Mouse (Mus musculus): ENCODE data around the gene Suv39h1.

DNA sequence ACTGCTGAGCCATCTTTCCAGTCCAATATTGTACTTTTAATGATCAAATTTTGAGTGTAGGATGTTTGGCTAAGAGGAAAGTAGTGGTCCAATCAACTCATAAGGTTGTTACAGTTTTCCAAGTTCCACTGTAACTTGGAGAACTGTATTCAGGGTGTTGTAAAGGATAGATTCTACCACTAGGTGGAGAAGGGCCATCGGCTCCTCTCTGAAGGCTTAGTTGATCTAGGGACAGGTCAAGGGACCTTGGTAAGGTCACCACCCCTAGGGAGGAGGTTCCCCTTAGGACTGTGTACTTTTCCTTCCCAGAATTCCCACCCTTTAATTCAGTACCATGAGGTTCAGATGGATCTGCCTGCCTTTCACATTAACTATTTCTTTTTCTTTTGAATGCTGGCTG lies 41.6 kb downstream of the Suv39h1 start:
- TF ChIP-seq CTCF (conservative IDR thresholded peaks at IDR 0.05; ENCODE audit: insufficient read depth, insufficient read length, low read depth, low read length) (0 out of 2 replicates have a peak, but pooled peaks have one; percentile 14), POLR2A (IDR thresholded peaks at IDR 0.05; ENCODE audit: low read depth, low read length) (no peak)
